26 mouse cellular contexts compared by ENCODE assay signal in genomic region chr16:7795561-7795960, GRCm38 (mm10).
A peak's percentile ranks its signal among the peaks of the same experiment; 100 is the strongest.
DNase-seq lines count a peak whose midpoint lies in the region; ATAC-seq lines count a peak whose summit lies in the region.
"Had no signal": no experiment of that assay in that cellular context is flagged by ENCODE, and none has a peak within 500 bp of the region (broad histone marks: within the 10 kb centered on the region; RNA-seq: fewer than 3 reads in every experiment).

No protein-coding gene starts in this region.

- no peak for ATAC-seq in embryonic facial prominence, embryonic 14.5 days (ENCODE audit: low read depth)
- ATAC-seq in frontal cortex, adult (ENCODE audit: low TSS enrichment), result no peak
- ATAC-seq in midbrain, embryonic 13.5 days, result no peak
- ATAC-seq in erythroblast, adult 5-6 weeks (replicated peaks; ENCODE audit: low FRiP score, poor library complexity, severe bottlenecking), result no peak
- ATAC-seq: activated CD4-positive, CD25-positive, alpha-beta regulatory T cell, adult 4 months; forebrain, embryonic 13.5 days; forebrain, embryonic 15.5 days; forebrain, postnatal 0 days; Patski had no signal

- no peaks in the 10 kb centered on the region for H3K4me1 ChIP-seq in embryonic facial prominence, embryonic 14.5 days (ENCODE audit: control insufficient read depth, insufficient read depth, low read length)
- peaks cover 4% of the 10 kb centered on the region; the same call in 1 of the 2 replicates for H3K4me1 ChIP-seq in embryonic facial prominence, embryonic 10.5 days
- peaks cover 12% of the 10 kb centered on the region for H3K4me1 ChIP-seq in midbrain, embryonic 13.5 days (replicated peaks)
- H3K4me1 ChIP-seq: embryonic facial prominence, embryonic 12.5 days; embryonic facial prominence, embryonic 15.5 days had no signal

- no peak overlapping the region for H3K4me2 ChIP-seq in embryonic facial prominence, embryonic 14.5 days (ENCODE audit: low read depth, low read length)
- no peak overlapping the region for H3K4me2 ChIP-seq in midbrain, embryonic 13.5 days (replicated peaks)
- H3K4me2 ChIP-seq: embryonic facial prominence, embryonic 12.5 days; embryonic facial prominence, embryonic 15.5 days; forebrain, embryonic 13.5 days; forebrain, embryonic 15.5 days had no signal

- peak; percentile 5 for DNase-seq in embryonic facial prominence, embryonic 14.5 days (ENCODE audit: low spot score)
- no peak for DNase-seq in embryonic facial prominence, embryonic 10.5 days (ENCODE audit: low spot score)
- DNase-seq in ES-CJ7 (ENCODE audit: low read depth, low spot score) (peak; percentile 58), R1 (ENCODE audit: low read depth, low spot score) (peak; percentile 81)
- peak; percentile 41 for DNase-seq in embryo, embryonic 10.5 days (ENCODE audit: low spot score)
- DNase-seq: adrenal gland, adult 2 months; adrenal gland, postnatal 10 days; adrenal gland, postnatal 25 days; cerebellum, adult 11 months; cerebellum, adult 18-20 months; cerebellum, adult 8-10 months; cerebellum, adult 9-11 months; cerebellum, postnatal 14 days; cerebellum, postnatal 36 days; forebrain, postnatal 0 days; gastrocnemius, adult 2 months had no signal

- WGBS in embryonic facial prominence, embryonic 14.5 days, result 42% methylated on average over 3 of the region's 3 CpGs
- WGBS in embryonic facial prominence, embryonic 10.5 days, result 42% methylated on average over 3 of the region's 3 CpGs
- 38% methylated on average over 3 of the region's 3 CpGs for WGBS in midbrain, embryonic 13.5 days

- no peaks in the 10 kb centered on the region for H3K36me3 ChIP-seq in embryonic facial prominence, embryonic 14.5 days (ENCODE audit: control insufficient read depth, insufficient read depth, low read length)
- no peaks in the 10 kb centered on the region for H3K36me3 ChIP-seq in embryonic facial prominence, embryonic 10.5 days (replicated peaks)
- no peaks in the 10 kb centered on the region for H3K36me3 ChIP-seq in midbrain, embryonic 13.5 days
- H3K36me3 ChIP-seq: embryonic facial prominence, embryonic 12.5 days; embryonic facial prominence, embryonic 15.5 days; forebrain, embryonic 15.5 days; G1E had no signal

- no peak overlapping the region for H3K4me3 ChIP-seq in embryonic facial prominence, embryonic 14.5 days (ENCODE audit: low read depth, low read length)
- no peak overlapping the region for H3K4me3 ChIP-seq in embryonic facial prominence, embryonic 10.5 days
- no peak overlapping the region for H3K4me3 ChIP-seq in midbrain, embryonic 13.5 days (replicated peaks)
- H3K4me3 ChIP-seq: embryonic facial prominence, embryonic 12.5 days; embryonic facial prominence, embryonic 15.5 days; forebrain, embryonic 13.5 days; forebrain, embryonic 15.5 days; gastrocnemius, adult 2 months had no signal

- H3K27me3 ChIP-seq in embryonic facial prominence, embryonic 14.5 days (replicated peaks; ENCODE audit: control insufficient read depth, insufficient read depth, low read length), result no peaks in the 10 kb centered on the region
- no peaks in the 10 kb centered on the region for H3K27me3 ChIP-seq in embryonic facial prominence, embryonic 10.5 days (replicated peaks; ENCODE audit: low read depth, poor library complexity, severe bottlenecking)
- H3K27me3 ChIP-seq in midbrain, embryonic 13.5 days, result no peaks in the 10 kb centered on the region
- H3K27me3 ChIP-seq: embryonic facial prominence, embryonic 12.5 days; embryonic facial prominence, embryonic 15.5 days; forebrain, embryonic 13.5 days; forebrain, embryonic 15.5 days had no signal

- H3K27ac ChIP-seq in embryonic facial prominence, embryonic 14.5 days (replicated peaks; ENCODE audit: low read depth, low read length), result no peak overlapping the region
- H3K27ac ChIP-seq in embryonic facial prominence, embryonic 10.5 days (replicated peaks), result no peak overlapping the region
- no peak overlapping the region for H3K27ac ChIP-seq in midbrain, embryonic 13.5 days
- H3K27ac ChIP-seq: embryonic facial prominence, embryonic 12.5 days; embryonic facial prominence, embryonic 15.5 days; forebrain, embryonic 13.5 days; forebrain, embryonic 15.5 days; gastrocnemius, adult 2 months had no signal

- H3K9me3 ChIP-seq in embryonic facial prominence, embryonic 14.5 days (ENCODE audit: control insufficient read depth, low read length), result no peaks in the 10 kb centered on the region
- no peaks in the 10 kb centered on the region for H3K9me3 ChIP-seq in embryonic facial prominence, embryonic 10.5 days
- no peaks in the 10 kb centered on the region for H3K9me3 ChIP-seq in midbrain, embryonic 13.5 days
- H3K9me3 ChIP-seq: embryonic facial prominence, embryonic 12.5 days; embryonic facial prominence, embryonic 15.5 days; forebrain, embryonic 13.5 days; forebrain, embryonic 15.5 days had no signal

- H3K9ac ChIP-seq in embryonic facial prominence, embryonic 14.5 days (ENCODE audit: low read depth, low read length), result no peak overlapping the region
- H3K9ac ChIP-seq in midbrain, embryonic 13.5 days (replicated peaks), result no peak overlapping the region
- H3K9ac ChIP-seq: embryonic facial prominence, embryonic 12.5 days; embryonic facial prominence, embryonic 15.5 days; forebrain, embryonic 13.5 days; forebrain, embryonic 15.5 days; forebrain, postnatal 0 days had no signal
